Mouse (Mus musculus): Measurements from ENCODE around the gene Lrguk. TPM values are rescaled to one million over a fixed set of nuclear protein-coding genes. Genes with fewer than 3 reads are reported as not detected.
A peak's percentile ranks its signal among the peaks of the same experiment; 100 is the strongest.

Lrguk gene
- total RNA-seq, 2 experiments from 2014 or later, result 3.0 to 3.6 TPM

- no peak for DNase-seq (ENCODE audit: low spot score in 2 of 2)
- intact Hi-C loops (cut with DNase I), result no loop called here
These were observed 20.2 kb downstream of the Lrguk start for GRCm38 (mm10) chr6:34049433-34049832.

- no peak for DNase-seq (ENCODE audit: low spot score in 2 of 2)
These were observed 30.5 kb downstream of the Lrguk start for GRCm38 (mm10) chr6:34059741-34060140.

GRCm38 (mm10) chr6:34066790-34067189 is 37.5 kb downstream of the Lrguk start:
- intact Hi-C loops (cut with DNase I), result no loop called here
- no peak for DNase-seq (ENCODE audit: low spot score in 2 of 2)

More at GRCm38 (mm10) chr6:34059741-34060140, 30.5 kb downstream of the Lrguk start:
- intact Hi-C loops (cut with DNase I), result no loop called here

GRCm38 (mm10) chr6:34067271-34067670 is 38.0 kb downstream of the Lrguk start:
- no peak for DNase-seq (ENCODE audit: low spot score in 2 of 2)
- intact Hi-C loops (cut with DNase I), result no loop called here

GRCm38 (mm10) chr6:34071936-34072335 is 42.7 kb downstream of the Lrguk start:
- intact Hi-C loops (cut with DNase I), result no loop called here
- DNase-seq (ENCODE audit: low spot score in 2 of 2), result no peak

GRCm38 (mm10) chr6:34073931-34074442 is 44.7 kb downstream of the Lrguk start:
- DNase-seq (ENCODE audit: low spot score in 2 of 2), result no peak
- intact Hi-C loops (cut with DNase I), result no loop called here

GRCm38 (mm10) chr6:34075520-34075919 is 46.3 kb downstream of the Lrguk start:
- intact Hi-C loops (cut with DNase I), result loop anchor here (5.0 kb wide), 1 partner anchor 117 kb away; no protein-coding TSS in a partner anchor
- DNase-seq (ENCODE audit: low spot score in 2 of 2), result peak; percentile 20 to 62

- peak in 1 of 2 experiments; percentile 44 for DNase-seq (ENCODE audit: low spot score in 2 of 2)
- intact Hi-C loops (cut with DNase I), result no loop called here
These were observed 54.2 kb downstream of the Lrguk start for GRCm38 (mm10) chr6:34083471-34083870.

- intact Hi-C loops (cut with DNase I), result loop anchor here (5.0 kb wide), 1 partner anchor 65 kb away; no protein-coding TSS in a partner anchor
- DNase-seq (ENCODE audit: low spot score in 2 of 2), result peak; percentile 7 to 51
These were observed 58.5 kb downstream of the Lrguk start for GRCm38 (mm10) chr6:34087701-34088100.

- no peak for DNase-seq (ENCODE audit: low spot score in 2 of 2)
- intact Hi-C loops (cut with DNase I), result loop anchor here (5.0 kb wide), 1 partner anchor 63 kb away; no protein-coding TSS in a partner anchor
These were observed 59.7 kb downstream of the Lrguk start for GRCm38 (mm10) chr6:34088986-34089385.

GRCm38 (mm10) chr6:34091537-34091936 is 62.3 kb downstream of the Lrguk start:
- no peak for DNase-seq (ENCODE audit: low spot score in 2 of 2)
- intact Hi-C loops (cut with DNase I), result no loop called here

- intact Hi-C loops (cut with DNase I), result no loop called here
These were observed 67.0 kb downstream of the Lrguk start for GRCm38 (mm10) chr6:34096274-34096673.

GRCm38 (mm10) chr6:34096905-34097304 is 67.7 kb downstream of the Lrguk start:
- intact Hi-C loops (cut with DNase I), result no loop called here
- DNase-seq (ENCODE audit: low spot score in 2 of 2), result no peak

More at GRCm38 (mm10) chr6:34096274-34096673, 67.0 kb downstream of the Lrguk start:
- no peak for DNase-seq (ENCODE audit: low spot score in 2 of 2)

- no peak for DNase-seq (ENCODE audit: low spot score in 2 of 2)
These were observed 70.5 kb downstream of the Lrguk start for GRCm38 (mm10) chr6:34099725-34100124.

GRCm38 (mm10) chr6:34101531-34102396 is 72.5 kb downstream of the Lrguk start:
- DNase-seq (ENCODE audit: low spot score in 2 of 2), result no peak
- intact Hi-C loops (cut with DNase I), result no loop called here

More at GRCm38 (mm10) chr6:34099725-34100124, 70.5 kb downstream of the Lrguk start:
- intact Hi-C loops (cut with DNase I), result no loop called here

- no peak for DNase-seq (ENCODE audit: low spot score in 2 of 2)
- intact Hi-C loops (cut with DNase I), result no loop called here
These were observed 74.1 kb downstream of the Lrguk start for GRCm38 (mm10) chr6:34103251-34103920.

- no peak for DNase-seq (ENCODE audit: low spot score in 2 of 2)
- intact Hi-C loops (cut with DNase I), result no loop called here
These were observed 81.3 kb downstream of the Lrguk start for GRCm38 (mm10) chr6:34110571-34110970.

- intact Hi-C loops (cut with DNase I), result no loop called here
- DNase-seq (ENCODE audit: low spot score in 2 of 2), result peak in 1 of 2 experiments; percentile 36
These were observed 82.2 kb downstream of the Lrguk start for GRCm38 (mm10) chr6:34111406-34111805.

GRCm38 (mm10) chr6:34116838-34117478 is 87.7 kb downstream of the Lrguk start:
- intact Hi-C loops (cut with DNase I), result no loop called here
- DNase-seq (ENCODE audit: low spot score in 2 of 2), result no peak

- intact Hi-C loops (cut with DNase I), result no loop called here
- no peak for DNase-seq (ENCODE audit: low spot score in 2 of 2)
These were observed 95.2 kb downstream of the Lrguk start for GRCm38 (mm10) chr6:34124401-34124800.

Data from left cerebral cortex, postnatal 25 days (tissue).